Mouse (Mus musculus): ENCODE data around the gene Plcg2.

DNA sequence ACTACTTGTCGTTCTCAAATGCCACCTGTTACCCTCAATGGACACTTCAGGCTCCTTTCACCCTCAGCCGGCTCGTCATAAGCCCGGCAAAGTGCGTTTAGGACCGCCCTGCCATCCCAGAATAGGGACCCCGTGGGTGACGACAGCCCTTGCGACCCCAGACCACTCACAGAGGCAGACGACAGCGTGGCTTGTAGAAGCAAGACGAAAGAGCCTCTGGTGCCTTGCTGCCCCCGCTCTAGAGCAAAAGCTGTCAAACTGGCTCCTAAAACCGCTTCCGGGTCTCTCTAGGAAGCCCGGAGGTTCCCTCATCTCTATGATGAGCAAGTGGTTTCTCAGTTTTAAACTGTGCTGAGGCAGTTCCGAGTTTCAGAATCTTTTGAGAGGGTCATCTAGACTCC is 175.3 kb downstream of the Plcg2 start, which contains the start of gene Sdr42e1:
- TF ChIP-seq EP300 (IDR thresholded peaks at IDR 0.05; ENCODE audit: low read depth) (no peak), CTCF (IDR thresholded peaks at IDR 0.05; ENCODE audit: low read depth) (no peak)

All from liver, embryonic 14.5 days (tissue).